Mouse (Mus musculus) heart, postnatal 0 days (tissue): Measurements from ENCODE around the gene AC131692.1.

Experiments
- CTCF ChIP-seq: IDR thresholded peaks from 2 replicates; pipeline ENCODE4 v1.5.1; 2016; ENCODE audit warnings: antibody characterized with exemption, control low read depth, low read depth
- EP300 ChIP-seq: IDR thresholded peaks from 2 replicates; pipeline ENCODE4 v1.6.1; 2016; ENCODE audit warnings: antibody characterized with exemption, low read depth

DNA sequence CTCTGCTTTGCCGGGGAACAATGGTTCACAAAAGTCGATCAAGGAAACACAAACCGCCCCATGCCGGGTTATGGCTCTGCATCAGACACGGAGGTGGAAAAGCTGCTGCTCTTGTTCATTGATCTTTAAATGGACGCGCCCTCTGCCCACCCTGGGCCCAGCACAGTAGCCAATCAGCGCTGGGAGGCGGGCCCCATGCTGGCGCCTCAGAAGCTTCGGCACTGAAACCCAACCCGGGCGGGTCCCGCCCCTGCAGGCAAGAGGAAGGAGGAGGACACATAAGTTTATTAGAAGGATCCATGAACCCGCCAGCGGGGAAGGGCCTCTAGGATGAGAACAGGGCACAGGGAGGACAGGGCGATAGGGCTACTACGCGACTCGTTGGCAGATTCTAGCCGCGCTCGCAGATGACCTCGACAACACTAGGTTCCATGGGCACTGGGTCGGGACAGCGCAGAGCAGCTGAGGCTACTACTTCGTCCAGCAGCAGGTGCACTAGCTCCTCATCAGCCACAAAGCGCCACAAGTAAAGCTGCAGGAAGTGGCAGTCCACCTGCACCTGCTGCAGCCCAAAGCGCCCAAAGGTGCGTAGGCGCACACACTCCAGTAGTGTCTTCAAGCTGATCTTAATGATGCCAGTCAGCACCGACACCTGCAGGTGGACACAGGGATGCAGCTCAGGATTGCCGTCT is 26.3 kb upstream of the AC131692.1 start, which contains the start of gene Tm7sf2:
- no peak for TF ChIP-seq CTCF
- no peak for TF ChIP-seq EP300
